Mouse (Mus musculus) heart, postnatal 0 days (tissue): Measurements from ENCODE around the gene Psma5.

Source experiments
- CTCF ChIP-seq: IDR thresholded peaks from 2 replicates; pipeline ENCODE4 v1.5.1; 2016; ENCODE audit warnings: antibody characterized with exemption, control low read depth, low read depth
- EP300 ChIP-seq: IDR thresholded peaks from 2 replicates; pipeline ENCODE4 v1.6.1; 2016; ENCODE audit warnings: antibody characterized with exemption, low read depth

GRCm38 (mm10) chr3:108327916-108328315 is 71.2 kb downstream of the Psma5 start:
- TF ChIP-seq CTCF (no peak), EP300 (no peak)
